Mouse (Mus musculus) limb, embryonic 11.5 days (tissue): ENCODE results near the gene Gm11007. TPM values are rescaled to one million over a fixed set of nuclear protein-coding genes. Genes with fewer than 3 reads are reported as not detected.
"Not testable (repeated sequence)": the region's sequence is repeated elsewhere in the genome, so short reads cannot be mapped to it uniquely, and the experiment has no call there.

Experiments
- ATAC-seq: fragments of 200-750 bp; cut with Nextera tagmentation; 2 replicates; pipeline ENCODE4 v1.8.0; 2017; ENCODE audit warnings: low read depth; ENCODE audit not compliant: insufficient number of reproducible peaks, low FRiP score, low TSS enrichment
- DNase-seq: peaks from one replicate; pipeline ENCODE4 v3.0.0-alpha.2; 2015; ENCODE audit warnings: low spot score
- H3K27ac ChIP-seq: fragments of 300-500 bp; sonication (generic); replicated peaks from 2 replicates; pipeline ENCODE4 v1.5.1; 2014; ENCODE audit warnings: low read depth, mild to moderate bottlenecking, low read length
- H3K27me3 ChIP-seq: fragments of 300-500 bp; sonication (generic); 2 replicates; pipeline ENCODE4 v1.6.1; 2014; ENCODE audit warnings: mild to moderate bottlenecking, low read length, mixed read lengths; ENCODE audit not compliant: control insufficient read depth, insufficient read depth
- H3K36me3 ChIP-seq: fragments of 300-500 bp; sonication (generic); 2 replicates; pipeline ENCODE4 v1.6.1; 2014; ENCODE audit warnings: mild to moderate bottlenecking, low read length, moderate library complexity, mixed read lengths; ENCODE audit not compliant: control insufficient read depth, insufficient read depth
- H3K4me1 ChIP-seq: fragments of 300-500 bp; sonication (generic); 2 replicates; pipeline ENCODE4 v1.6.1; 2014; ENCODE audit warnings: low read length, mixed read lengths; ENCODE audit not compliant: control insufficient read depth, insufficient read depth
- H3K4me2 ChIP-seq: fragments of 300-500 bp; sonication (generic); 2 replicates; pipeline ENCODE4 v1.6.1; 2014; ENCODE audit warnings: low read depth, mild to moderate bottlenecking, moderate library complexity; ENCODE audit not compliant: severe bottlenecking
- H3K4me3 ChIP-seq: fragments of 300-500 bp; sonication (generic); 2 replicates; pipeline ENCODE4 v1.5.1; 2014; ENCODE audit warnings: low read depth, low read length
- H3K9ac ChIP-seq: fragments of 300-500 bp; sonication (generic); 2 replicates; pipeline ENCODE4 v1.6.1; 2014; ENCODE audit warnings: mild to moderate bottlenecking, low read length
- H3K9me3 ChIP-seq: fragments of 300-500 bp; sonication (generic); 2 replicates; pipeline ENCODE4 v1.6.1; 2016; ENCODE audit warnings: low read length; ENCODE audit not compliant: control insufficient read depth
- WGBS: fragments of 180-500 bp; shearing (Covaris S2); extraction: QIAGEN DNeasy Blood & Tissue Kit; methylation state at CpG from one replicate; pipeline ENCODE4 v1.1.7; 2014; 5-methylcytosine and 5-hydroxymethylcytosine counted together
- polyA plus RNA-seq: library from polyadenylated mRNA; unstranded; fragments of >200 nt; fragmentation: Nextera tagmentation; extraction: Ambion mirVana; gene quantifications from 2 replicates; pipeline ENCODE4 v1.2.1, GENCODE M21; 2014

The Gm11007 gene
- polyA plus RNA-seq, result not detected in 2 replicates

DNA sequence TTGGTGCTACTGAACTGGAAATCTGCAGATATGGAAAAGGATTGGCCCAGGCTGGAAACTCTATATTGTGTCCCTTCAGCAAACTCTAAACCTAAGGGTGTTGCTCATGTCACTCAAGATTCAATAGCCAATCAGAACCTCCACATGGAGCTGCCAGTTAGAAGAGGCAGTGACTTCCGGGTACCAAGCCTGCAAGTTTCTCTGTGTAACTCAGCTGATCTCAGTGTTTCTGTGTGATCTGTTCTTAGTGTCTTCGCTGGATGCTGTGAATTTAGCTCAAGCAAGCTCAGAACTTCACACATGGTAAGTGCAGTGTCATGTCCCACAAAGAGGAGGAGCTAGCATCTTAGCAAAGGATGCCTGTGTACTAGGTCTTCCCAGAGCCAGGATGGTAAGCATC, at the start of gene Gm11007:
Gm11007 (plus strand) TSS at position 301 of the 400 bp plus-strand sequence.
- no CpG with 5 or more reads among the region's 2 CpGs for WGBS

More for the DNA sequence above, at the start of gene Gm11007:
- H3K4me2 ChIP-seq, ATAC-seq, H3K27me3 ChIP-seq, H3K9ac ChIP-seq, H3K27ac ChIP-seq, DNase-seq, H3K9me3 ChIP-seq, H3K4me3 ChIP-seq, H3K4me1 ChIP-seq, H3K36me3 ChIP-seq: not testable (repeated sequence)

Other genes starting within 250 kb of the Gm11007 start
- gene Gm4724, start 208.2 kb upstream of the Gm11007 start, polyA plus RNA-seq, result 15.7 and 16.0 TPM in 2 replicates
- 6.8 and 8.1 TPM in 2 replicates for gene Zfp965, start 174.0 kb upstream of the Gm11007 start, polyA plus RNA-seq
- gene Zfp969, start 59.7 kb downstream of the Gm11007 start, polyA plus RNA-seq, result 8.5 and 9.7 TPM in 2 replicates
- gene Gm2007, start 97.6 kb downstream of the Gm11007 start, polyA plus RNA-seq, result not detected in 2 replicates
- gene Gm14288, start 157.1 kb downstream of the Gm11007 start, polyA plus RNA-seq, result 1.3 and 1.6 TPM in 2 replicates
- 21.4 and 24.8 TPM in 2 replicates for gene Gm6710, start 225.2 kb downstream of the Gm11007 start, polyA plus RNA-seq